Mouse (Mus musculus) v-Abl transformed pro-B cells (cell line): ENCODE data around the gene Gm5148.

Experiments
- in situ Hi-C, 2 experiments: fragments of 400-800 bp; cut with MboI; formaldehyde crosslinking; loops; one replicate each; pipeline ENCODE4 v1.15.1; 2025; ENCODE audit not compliant: unreplicated experiment in 2 of 2

The Gm5148 gene

DNA sequence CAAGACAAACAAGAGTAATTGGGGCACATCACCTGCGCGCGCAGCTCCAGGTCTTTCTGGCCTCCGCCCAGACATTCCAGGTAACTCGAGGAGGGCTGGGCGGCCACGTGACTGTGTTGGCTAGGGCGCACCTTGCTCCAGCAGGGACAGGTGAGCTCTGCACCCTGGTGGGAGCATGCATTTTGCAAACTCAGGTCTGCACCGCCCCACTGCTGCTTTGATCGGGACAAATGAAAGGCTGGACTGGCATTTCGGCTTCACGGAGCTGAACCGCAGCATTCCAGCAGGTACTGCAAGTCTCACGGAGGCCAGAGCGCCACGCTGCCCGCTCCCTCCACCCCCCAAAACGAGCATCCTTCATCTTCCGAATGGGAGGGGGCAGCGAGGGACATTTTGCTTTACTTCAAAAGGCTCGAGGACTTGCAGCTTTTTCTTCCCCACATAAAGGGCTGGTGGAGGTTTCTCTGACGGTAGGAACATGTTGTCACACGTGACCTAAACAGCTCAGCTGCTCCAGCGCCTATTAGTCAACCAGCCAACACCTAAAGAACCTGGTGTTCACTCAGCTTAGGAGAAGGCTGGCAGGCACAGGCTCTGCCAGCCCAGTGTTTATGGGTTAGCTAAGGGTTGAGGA, at the start of gene Gm5148:
Gene Gm5148 (minus strand): TSS at position 320 of the 634 bp plus-strand sequence.
- in situ Hi-C loops: loop anchor here in 1 of 2 experiments (5.0 kb wide), 1 partner anchor 83 kb away; no protein-coding TSS in a partner anchor

DNA sequence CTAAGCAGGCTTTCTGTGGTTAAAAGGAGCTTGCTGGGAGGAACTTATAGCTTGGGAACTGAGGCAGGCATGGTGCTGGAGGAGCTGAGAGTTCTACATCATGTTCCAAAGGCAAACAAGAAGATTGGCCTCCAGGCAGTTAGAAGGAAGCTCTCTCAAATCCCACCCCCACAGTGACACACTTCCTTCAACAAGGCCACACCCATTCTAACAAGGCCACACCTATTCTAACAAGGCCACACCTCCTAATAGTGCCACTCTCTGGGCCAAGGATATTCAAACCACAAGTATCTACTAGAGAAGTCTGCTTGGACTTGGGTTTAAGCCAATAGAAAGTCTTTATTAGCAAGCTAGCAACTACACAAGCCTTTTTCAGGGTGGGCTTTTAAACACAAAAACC, 46.7 kb upstream of the Gm5148 start:
- in situ Hi-C loops: no loop called here

DNA sequence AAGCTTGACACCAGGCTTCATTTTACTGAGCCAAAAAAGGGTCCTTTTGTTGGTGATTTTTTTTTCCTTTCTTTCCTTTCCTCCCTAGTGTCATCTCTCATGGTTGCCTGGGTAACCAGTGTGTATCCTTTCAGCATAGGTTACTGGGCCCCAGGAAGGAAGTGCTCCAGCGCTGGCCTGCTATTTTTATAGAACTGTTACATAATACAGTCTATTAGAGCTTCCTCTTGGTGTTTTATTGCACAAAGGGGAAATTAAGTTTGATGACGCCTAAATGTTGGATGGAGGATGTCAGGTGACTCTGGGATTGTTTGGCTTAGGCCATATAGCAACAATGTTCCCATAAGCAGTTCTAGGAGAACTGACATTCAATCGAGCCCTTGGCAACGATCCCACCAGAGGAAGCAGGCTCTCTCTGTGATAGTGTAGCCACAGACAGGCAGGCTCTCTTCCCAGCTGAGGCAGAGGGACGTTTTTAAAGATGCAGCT, 45.0 kb upstream of the Gm5148 start:
- in situ Hi-C loops: no loop called here

DNA sequence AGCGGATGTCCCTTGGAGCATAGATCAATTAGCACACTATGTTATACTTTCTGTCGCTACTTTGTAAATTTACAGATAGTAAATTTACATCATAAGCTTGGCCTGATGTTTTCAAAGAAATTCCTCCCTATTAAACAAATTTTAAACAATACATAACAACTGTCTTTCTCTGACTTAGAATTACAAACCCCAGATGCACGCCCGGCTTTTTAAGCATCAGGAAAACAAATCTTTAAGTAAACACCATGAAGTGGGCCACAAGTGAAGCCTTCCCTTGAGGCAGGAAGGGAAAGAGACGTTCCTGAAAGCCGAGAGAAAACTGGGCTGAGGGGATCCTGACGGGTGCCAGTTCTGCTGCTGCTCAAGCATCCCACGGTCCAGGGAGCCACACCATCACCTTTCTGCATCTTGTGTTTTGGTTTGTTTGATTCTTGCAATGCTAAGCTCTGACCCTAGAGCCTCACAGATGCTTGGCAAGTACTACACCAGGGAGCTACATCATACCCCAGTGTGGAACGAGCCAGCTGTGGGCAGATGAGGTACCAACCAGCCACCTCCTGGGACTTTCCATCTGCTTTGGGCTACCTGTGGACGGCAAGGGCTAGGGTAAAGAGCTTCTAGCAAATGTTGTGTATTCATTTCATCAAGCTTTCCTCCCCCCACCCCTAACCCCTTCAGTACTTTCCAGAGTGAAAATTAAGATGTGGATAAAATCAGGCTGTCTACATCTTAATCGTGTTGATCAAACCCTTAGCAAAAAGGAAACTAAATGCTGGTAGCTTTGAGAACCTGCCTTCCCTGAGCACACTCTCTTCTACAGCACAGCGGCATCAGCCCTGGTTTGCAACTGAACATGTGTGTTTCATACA, 43.1 kb upstream of the Gm5148 start:
- in situ Hi-C loops: no loop called here

DNA sequence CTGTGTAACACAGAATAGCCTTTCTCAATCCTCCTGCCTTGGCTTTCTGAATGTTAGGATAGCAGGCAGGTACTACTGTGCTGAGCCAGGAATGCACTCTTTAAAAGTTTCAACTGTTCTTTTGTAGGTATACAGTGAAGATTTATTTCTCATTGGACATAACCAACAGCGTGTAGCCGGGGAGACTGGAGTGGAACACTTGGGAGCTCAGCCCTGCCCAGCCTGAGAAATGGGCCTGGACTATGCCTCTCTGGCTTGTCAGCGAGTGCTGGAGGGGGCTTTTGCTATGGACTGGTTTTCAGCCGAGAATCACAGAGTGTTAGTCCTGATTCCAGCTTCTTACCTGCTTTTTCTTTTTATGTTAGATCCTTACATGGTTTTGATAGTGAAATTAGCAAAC, 42.3 kb upstream of the Gm5148 start:
- in situ Hi-C loops: no loop called here

DNA sequence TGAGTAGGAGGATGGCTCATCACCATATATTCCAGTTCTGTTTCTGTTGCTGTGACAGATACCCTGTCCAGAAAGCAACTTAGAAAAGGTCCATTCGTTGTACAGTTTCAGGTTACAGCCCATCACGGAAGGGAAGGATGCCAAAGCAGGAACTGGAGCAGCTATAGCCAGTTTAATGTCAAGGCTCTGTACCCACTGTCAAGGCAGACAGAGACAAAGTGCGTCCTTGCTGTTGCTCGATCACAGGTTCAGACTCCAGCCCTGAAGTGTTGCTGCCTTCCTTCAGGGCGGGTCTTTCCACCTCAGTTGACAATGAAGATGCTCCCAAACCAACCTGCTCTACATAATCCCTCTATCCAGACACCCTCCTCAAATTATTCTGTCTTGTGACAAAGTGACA, 41.7 kb upstream of the Gm5148 start:
- in situ Hi-C loops: no loop called here

DNA sequence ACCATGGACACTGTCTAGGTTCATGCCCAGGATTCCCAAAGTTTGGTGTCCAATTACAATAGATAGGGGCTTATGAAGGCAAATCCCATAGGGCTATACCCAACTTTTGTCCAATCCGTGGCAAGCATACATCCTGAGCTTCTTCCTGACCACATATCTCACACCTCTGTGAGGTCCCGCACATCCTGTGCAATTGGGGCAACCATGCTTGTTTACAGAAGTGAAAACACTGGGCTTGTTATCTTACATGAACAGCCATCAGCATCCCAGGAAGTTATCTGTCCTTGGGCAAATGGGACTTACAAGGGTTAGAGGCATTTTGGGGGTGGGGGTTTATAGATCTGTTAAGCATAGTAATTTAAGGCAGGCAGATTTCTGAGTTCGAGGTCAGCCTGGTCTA, 41.0 kb upstream of the Gm5148 start:
- in situ Hi-C loops: no loop called here

DNA sequence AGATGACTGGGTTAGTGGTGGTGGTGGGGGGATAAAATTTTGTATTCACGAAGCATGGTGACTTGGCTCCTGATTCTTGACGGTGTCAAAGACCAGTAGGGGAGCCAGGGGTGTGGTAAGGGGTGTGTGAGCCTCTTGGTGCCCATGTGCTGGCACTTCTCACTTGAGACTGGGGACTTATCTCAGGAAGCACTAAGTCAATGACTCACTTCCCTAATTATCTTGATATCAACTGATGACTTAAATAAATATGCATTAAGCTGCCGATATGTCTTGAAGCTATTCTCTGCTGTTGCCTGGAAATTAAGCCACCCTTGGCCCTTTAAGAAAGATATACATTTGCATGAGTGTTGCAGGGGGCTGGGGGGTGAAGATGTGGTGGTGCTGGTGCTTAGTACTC, 38.0 kb upstream of the Gm5148 start:
- in situ Hi-C loops: no loop called here

DNA sequence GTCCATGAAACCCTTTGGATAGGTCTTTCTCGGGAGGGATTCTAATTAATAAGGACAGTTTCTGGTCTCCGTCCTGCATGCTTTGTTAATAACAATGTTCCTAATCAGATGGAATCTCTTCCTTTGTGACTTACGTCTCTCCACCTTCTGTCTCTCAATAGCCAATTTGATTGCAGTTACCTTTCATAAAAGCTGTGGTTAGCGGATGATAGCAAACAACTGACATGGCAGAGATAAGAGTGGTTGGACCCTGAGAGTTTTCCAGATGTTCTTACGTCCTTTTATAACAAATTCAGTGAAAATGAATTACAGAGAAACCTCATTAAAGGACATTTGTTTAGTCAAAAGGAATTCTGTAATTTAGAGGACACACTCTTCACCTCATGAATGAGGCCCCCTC, 37.5 kb upstream of the Gm5148 start:
- in situ Hi-C loops: no loop called here

DNA sequence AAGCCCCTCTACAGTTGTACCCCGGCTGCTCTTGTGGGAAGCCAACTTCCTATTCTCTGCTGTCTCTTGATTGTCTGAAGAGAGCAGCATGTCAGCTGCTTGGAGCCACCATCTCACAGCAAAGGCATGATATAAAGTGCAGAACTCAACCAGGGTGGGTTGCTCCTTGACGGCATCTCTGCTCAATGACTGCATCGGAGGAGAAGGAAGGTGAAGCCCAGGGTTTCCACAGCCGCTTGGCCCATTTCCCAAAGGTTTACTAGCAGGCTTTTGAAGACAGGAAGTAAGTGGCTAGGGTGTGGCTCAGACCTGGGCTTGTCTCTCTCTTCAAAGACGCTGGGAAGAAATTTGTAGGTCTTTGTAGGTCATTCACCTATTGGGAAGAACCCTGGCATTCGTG, 36.6 kb upstream of the Gm5148 start:
- in situ Hi-C loops: no loop called here

DNA sequence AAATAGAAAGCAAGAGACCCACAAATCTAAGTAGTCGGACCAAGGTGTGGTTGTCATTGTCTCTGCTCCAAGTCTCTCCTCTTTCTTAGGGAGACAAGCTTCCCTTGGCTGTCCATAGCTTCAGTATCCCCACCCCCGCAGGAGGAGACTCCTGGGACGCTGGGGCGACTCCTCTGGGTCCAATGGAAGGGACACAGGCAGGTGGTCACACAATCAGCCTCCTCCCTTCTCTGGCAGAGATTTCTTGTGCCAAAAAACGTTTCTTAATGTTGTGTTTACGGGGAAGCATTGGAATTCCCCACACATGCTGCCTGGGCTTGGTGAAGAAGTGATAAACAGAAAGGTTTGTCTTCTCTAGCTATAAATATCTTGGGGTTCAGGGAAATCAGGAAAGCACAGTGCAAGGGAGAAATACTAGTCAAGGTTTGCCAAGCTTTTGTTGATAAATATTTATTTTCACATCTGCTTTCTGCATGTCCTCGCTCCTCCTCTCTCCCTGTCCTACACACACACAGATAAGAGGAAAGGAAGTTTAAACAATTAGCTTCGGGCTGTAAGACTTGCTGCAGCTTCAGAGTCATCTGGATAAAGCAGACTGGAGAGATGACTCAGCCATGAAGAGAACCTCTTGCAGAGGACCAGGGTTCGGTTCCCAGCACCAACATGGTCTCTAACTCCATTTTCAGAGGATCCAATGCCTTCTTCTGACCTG, 34.5 kb upstream of the Gm5148 start:
- in situ Hi-C loops: loop anchor here (5.0 to 10.0 kb wide), 3 partner anchors 106 to 196 kb away; no protein-coding TSS in a partner anchor

DNA sequence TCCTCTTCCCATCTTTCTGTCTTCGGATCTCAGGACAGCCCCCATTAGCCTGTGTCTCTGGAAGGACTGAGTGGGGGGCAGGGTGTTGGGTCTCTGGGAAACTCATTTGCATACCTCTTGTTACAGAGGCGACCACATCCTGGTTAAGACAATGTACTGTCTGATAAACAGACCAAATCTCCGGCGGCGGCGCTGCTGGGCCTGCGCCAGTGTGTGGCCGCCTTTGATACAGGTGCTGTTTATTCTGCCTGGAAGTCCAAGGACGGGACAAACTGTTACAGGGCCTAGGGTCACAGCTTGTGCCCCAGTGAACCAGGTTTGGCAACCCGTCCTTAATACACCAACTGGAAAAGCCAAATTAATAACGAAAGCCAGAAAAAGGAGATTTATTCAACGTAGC, 33.8 kb upstream of the Gm5148 start:
- in situ Hi-C loops: loop anchor here (5.0 to 10.0 kb wide), 3 partner anchors 106 to 197 kb away; no protein-coding TSS in a partner anchor

DNA sequence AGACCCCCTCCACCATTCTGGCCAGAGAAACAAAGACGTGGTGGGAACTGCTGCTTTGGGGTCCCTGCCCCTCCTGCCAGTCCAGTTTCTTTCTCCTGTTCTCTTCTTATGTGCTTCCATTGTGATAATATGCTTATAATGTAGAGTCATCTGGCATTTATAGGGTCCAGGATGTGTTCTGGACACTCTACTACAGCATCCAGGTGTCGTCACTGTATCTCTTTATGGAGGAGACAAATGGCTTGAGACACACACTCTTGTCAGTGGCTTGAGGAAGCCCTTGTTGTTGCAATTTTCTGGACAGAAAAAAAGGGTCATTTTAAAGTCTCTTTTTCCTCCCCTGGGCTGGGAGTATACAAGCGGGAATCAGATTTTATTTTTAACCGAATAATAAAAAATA, 33.3 kb upstream of the Gm5148 start:
- in situ Hi-C loops: loop anchor here (5.0 to 10.0 kb wide), 3 partner anchors 105 to 197 kb away; no protein-coding TSS in a partner anchor

DNA sequence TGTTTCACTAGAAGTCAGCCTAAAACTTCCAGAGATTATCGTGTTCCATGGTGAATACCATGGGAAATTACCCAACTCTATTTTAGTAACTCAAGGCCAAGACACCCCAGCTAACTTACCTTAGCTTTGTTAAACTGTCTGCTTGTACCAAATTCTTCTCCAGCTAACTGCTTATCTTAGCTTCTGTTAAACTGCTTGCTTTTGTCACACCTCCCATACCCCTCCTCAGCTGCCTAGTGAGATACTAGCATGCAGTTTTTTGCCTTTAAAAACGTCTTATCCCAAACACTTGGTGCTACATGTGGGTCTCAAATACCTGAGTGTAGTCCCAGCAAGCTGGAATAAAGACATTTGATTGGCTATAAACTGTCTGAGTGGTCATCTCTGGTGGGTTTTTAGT, 31.7 kb upstream of the Gm5148 start:
- in situ Hi-C loops: loop anchor here (5.0 to 10.0 kb wide), 3 partner anchors 104 to 199 kb away; no protein-coding TSS in a partner anchor

DNA sequence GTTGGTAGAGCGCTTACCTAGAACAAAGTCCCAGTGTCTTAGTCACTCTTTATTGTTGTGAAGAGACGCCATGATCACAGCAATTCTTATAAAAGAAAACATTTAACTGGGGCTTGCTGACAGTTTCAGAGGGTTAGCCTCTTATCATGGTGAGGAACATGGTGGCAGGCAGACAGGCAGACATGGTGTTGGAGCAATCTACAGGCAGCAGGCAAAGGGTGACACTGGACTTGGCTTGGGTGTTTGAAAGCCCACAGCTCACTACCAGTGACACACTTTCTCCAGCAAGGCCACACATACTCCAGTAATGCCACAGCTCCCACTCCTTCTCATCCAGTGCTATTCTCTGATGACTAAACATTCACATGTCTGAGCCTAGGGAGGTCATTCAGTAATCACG, 30.3 kb upstream of the Gm5148 start:
- in situ Hi-C loops: loop anchor here (5.0 to 10.0 kb wide), 3 partner anchors 102 to 200 kb away; no protein-coding TSS in a partner anchor

DNA sequence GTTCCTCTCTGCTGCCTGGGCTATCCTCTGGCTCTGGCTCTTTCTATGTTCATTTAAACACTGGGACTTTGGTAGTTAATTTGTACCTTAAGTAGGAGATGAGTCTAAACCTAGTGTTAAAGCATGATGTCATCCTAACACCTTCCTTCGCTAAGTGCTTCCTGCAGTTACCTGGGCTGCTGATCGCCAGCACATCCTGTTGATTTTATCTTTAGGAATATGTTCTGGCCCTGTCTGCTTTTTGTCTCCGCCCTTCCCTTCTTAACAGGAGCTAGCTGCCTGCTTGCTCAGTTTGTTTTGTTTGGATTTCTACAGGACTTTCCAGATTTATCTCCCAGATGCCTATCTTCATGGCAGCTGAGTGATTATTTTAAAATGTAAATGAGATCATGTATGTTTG, 28.9 kb upstream of the Gm5148 start:
- in situ Hi-C loops: loop anchor here in 1 of 2 experiments (10.0 kb wide), 2 partner anchors 108 to 202 kb away; no protein-coding TSS in a partner anchor

DNA sequence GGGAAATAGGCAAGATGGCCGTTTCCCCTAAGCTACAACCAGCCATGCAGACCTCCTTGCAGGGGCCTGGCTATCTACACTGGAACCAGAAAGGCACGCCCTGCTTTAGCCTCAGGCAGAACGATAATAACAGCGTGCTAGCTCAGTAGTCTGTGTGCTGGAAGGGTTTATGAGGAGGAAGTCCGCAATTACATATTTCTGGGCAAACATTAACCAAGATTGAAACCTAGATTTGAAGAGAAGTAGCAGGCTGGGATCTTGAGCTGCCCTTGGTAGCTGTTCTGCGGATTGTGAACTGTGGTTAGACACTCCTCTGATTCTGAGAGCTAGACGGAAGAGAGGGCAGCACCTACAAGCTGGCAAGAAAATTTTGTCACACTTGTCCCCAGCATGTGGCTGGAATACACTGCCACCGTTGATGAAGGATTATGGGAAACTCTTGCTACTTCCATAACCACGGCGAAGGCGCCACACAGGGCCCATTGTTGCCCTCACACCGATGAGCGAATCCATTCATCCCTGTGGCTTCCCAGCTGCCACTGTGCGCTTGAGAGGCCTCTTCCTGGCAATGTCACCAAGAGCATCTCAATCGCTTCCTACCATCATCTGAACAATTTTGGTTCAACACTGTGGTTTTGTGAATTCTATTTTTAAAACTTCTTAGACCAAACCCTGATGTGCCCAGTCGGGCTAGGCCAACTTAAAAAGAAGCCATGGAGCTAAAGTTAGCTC, 23.9 kb upstream of the Gm5148 start:
- in situ Hi-C loops: no loop called here

DNA sequence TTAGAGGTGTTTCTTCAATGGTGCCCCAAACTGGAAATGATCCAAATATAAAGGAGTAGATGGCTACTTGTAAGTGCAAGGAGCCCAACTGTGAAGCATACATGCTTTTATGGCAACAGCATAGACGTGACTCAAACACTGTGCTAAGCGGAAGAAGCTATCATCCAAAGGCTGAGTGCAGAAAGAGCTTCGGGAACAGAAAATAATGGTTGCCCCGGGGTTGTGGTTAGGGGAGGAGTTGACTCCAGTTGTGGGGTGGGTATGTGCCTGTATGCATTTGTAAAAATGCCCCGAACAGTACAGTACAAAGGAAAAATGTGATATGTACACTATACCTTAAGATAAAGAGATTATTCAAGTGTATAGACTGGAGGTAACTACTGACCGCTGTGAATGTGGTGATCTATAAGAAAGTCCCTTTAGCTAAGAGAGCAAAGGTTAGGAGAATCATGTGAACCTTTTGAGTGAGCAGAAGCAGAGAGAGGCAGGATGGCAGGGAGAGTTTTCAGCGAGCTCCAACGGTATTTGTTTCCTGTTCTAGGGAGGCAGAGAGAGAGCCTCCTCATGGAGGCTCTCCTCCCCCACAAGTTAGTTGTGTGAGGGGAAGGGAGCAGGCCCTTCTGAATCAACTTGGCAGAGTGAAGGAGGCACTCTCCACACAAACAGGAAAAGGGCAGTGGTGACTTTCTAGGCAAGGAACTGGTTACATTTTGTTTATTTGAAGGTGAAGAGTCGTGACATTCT, 23.1 kb upstream of the Gm5148 start:
- in situ Hi-C loops: no loop called here

DNA sequence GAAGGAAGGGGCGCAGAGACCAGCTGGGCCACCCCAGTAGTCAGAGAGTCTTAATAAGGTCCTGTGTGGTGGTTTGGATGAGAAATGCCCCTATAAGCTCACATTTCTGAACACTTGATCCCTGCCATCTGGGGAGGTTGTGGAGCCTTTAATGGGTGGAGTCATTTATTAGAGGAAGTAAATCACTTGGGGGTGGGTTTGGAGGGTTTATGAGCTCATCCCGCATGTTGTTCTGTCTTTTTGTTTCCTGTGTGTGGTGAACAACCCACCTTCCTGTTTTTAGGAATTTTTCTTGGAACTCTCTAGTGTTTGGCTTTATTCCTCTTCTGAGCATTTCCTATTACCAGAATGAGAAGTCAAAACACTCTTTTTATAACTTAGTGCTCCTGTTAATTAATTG, 19.8 kb upstream of the Gm5148 start:
- in situ Hi-C loops: no loop called here
